Mouse (Mus musculus) liver, adult 2 months (tissue): ENCODE data around the gene Mmd.

Source experiments
- CTCF ChIP-seq: fragments of 200-500 bp; IDR thresholded peaks from 2 replicates; pipeline ENCODE4 v1.5.1; 2011; ENCODE audit warnings: low read depth, low read length, control low read depth
- POLR2A ChIP-seq: fragments of 200-500 bp; IDR thresholded peaks from 2 replicates; pipeline ENCODE4 v1.6.1; 2011; ENCODE audit warnings: low read length, control low read depth; ENCODE audit not compliant: insufficient read depth; ENCODE audit errors: extremely low read depth

DNA sequence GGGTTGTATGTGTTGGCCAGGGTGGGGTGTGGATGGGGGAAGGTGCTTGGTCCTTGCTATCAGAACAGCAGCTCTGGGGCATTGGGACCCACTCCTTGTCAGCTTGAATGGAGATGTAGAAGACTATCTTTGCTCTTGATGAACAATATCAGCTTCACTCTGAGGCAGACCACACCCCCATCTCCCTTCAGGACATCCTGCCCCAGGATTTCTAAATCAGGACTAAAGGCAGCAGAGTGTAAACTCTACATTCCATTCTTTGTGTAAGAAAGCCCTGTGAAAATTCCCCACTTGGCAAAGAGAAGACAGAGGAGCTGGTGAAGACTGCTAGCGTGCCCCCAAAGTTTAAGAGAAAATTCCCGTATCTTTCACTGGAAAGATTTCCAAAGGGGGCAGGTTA lies 18.6 kb upstream of the Mmd start:
- TF ChIP-seq CTCF (no peak), POLR2A (no peak)
